Mouse (Mus musculus): ENCODE measurements around the gene Klhl29.

Gene Klhl29

DNA sequence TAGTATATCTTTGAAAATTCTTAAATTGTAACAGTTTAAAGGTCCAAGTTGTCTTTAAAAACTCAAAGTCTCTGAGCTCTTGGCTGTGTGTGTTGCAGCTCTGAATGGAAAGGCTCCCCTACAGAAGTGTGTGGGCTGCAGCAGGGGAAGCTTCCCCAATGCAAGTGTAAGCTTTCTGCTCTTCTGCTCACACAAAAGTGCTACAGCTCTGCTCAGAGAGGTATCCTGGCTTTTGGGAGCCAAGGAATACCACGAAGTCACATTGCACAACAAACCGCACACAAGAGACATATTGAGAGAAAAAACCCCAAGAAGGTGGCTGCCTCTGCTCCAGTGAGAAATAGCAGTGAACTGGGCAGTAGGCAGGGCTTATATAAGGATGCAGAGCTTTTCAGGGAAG lies 337.5 kb downstream of the Klhl29 start:
- no peak for DNase-seq (ENCODE audit: low read depth, low spot score)

- no peak for DNase-seq (ENCODE audit: low read depth, low spot score)
Measured at GRCm38 (mm10) chr12:5029035-5029434, 346.4 kb downstream of the Klhl29 start.
